Mouse (Mus musculus) T-helper 17 cell (primary cell): ENCODE measurements around the gene Gnptg.
"Not testable (repeated sequence)": the region's sequence is repeated elsewhere in the genome, so short reads cannot be mapped to it uniquely, and the experiment has no call there.

Experiments
- in situ Hi-C, 2 experiments: fragments of 300-600 bp; cut with MboI, MseI; formaldehyde crosslinking; loops; 1 replicate in 1 of 2; 2 replicates in 1 of 2; pipeline ENCODE4 v1.15.1; 2025; ENCODE audit warnings: high pct_unique_total_duplicates in 2 of 2

The Gnptg gene

GRCm38 (mm10) chr17:25244239-25244638, 4.3 kb upstream of the Gnptg start:
- in situ Hi-C loops, result no loop called here

GRCm38 (mm10) chr17:25243131-25243780, 3.3 kb upstream of the Gnptg start:
- in situ Hi-C loops, result no loop called here

GRCm38 (mm10) chr17:25235635-25236034, 4.3 kb downstream of the Gnptg start:
- in situ Hi-C loops, result no loop called here

GRCm38 (mm10) chr17:25231621-25232020, 8.3 kb downstream of the Gnptg start:
- in situ Hi-C loops, result not testable (repeated sequence)

GRCm38 (mm10) chr17:25230700-25231099, 9.2 kb downstream of the Gnptg start:
- in situ Hi-C loops, result no loop called here

- in situ Hi-C loops, result not testable (repeated sequence)
Measured at GRCm38 (mm10) chr17:25230014-25230655, 9.8 kb downstream of the Gnptg start.

GRCm38 (mm10) chr17:25227991-25228390, 11.9 kb downstream of the Gnptg start:
- in situ Hi-C loops, result loop anchor here in 1 of 2 experiments (5.0 kb wide), 1 partner anchor 41 kb away; the partner anchor contains the start of gene Unkl

GRCm38 (mm10) chr17:25225659-25226058, 14.3 kb downstream of the Gnptg start:
- in situ Hi-C loops, result loop anchor here in 1 of 2 experiments (5.0 kb wide), 1 partner anchor 38 kb away; the partner anchor contains the start of gene Unkl

- in situ Hi-C loops, result loop anchor here in 1 of 2 experiments (5.0 kb wide), 1 partner anchor 37 kb away; the partner anchor contains the start of gene Unkl
Measured at GRCm38 (mm10) chr17:25224586-25225222, 15.2 kb downstream of the Gnptg start.

- in situ Hi-C loops, result no loop called here
Measured at GRCm38 (mm10) chr17:25222951-25223601, 16.8 kb downstream of the Gnptg start.

- in situ Hi-C loops, result not testable (repeated sequence)
Measured at GRCm38 (mm10) chr17:25222504-25222940, 17.4 kb downstream of the Gnptg start.

GRCm38 (mm10) chr17:25221821-25222503, 18.0 kb downstream of the Gnptg start:
- in situ Hi-C loops, result no loop called here

GRCm38 (mm10) chr17:25220746-25221145, 19.2 kb downstream of the Gnptg start:
- in situ Hi-C loops, result no loop called here

GRCm38 (mm10) chr17:25219492-25220295, 20.2 kb downstream of the Gnptg start:
- in situ Hi-C loops, result no loop called here

GRCm38 (mm10) chr17:25218967-25219366, 21.0 kb downstream of the Gnptg start:
- in situ Hi-C loops, result no loop called here

- in situ Hi-C loops, result no loop called here
Measured at GRCm38 (mm10) chr17:25215431-25215830, 24.5 kb downstream of the Gnptg start.

GRCm38 (mm10) chr17:25211705-25212104, 28.2 kb downstream of the Gnptg start:
- in situ Hi-C loops, result no loop called here

GRCm38 (mm10) chr17:25210680-25211466, 29.1 kb downstream of the Gnptg start:
- in situ Hi-C loops, result no loop called here

- in situ Hi-C loops, result no loop called here
Measured at GRCm38 (mm10) chr17:25210006-25210405, 29.9 kb downstream of the Gnptg start.

GRCm38 (mm10) chr17:25202401-25202800, 37.5 kb downstream of the Gnptg start:
- in situ Hi-C loops, result no loop called here
